Mouse (Mus musculus) small intestine, adult 2 months (tissue): Measurements from ENCODE around the gene Hs2st1.

Source experiments
- CTCF ChIP-seq: fragments of 200-500 bp; IDR thresholded peaks from 2 replicates; pipeline ENCODE4 v1.5.1; 2012; ENCODE audit warnings: low read depth, mild to moderate bottlenecking, control low read depth, inconsistent platforms, low read length, moderate library complexity, mixed read lengths; ENCODE audit not compliant: insufficient replicate concordance, insufficient read length; ENCODE audit errors: extremely low read depth
- POLR2A ChIP-seq: fragments of 200-500 bp; IDR thresholded peaks from 2 replicates; pipeline ENCODE4 v1.6.1; 2012; ENCODE audit warnings: low read depth, mild to moderate bottlenecking, control low read depth, inconsistent platforms, low read length, moderate library complexity

GRCm38 (mm10) chr3:144570047-144570815 lies at the start of gene Hs2st1, which contains the start of gene Selenof:
- TF ChIP-seq POLR2A (peak; percentile 90), CTCF (no peak)
